Mouse (Mus musculus): ENCODE measurements around the gene Srrm4. TPM values are rescaled to one million over a fixed set of nuclear protein-coding genes. Genes with fewer than 3 reads are reported as not detected.

The Srrm4 gene
- total RNA-seq, 1 experiment: 0.22 TPM

DNA sequence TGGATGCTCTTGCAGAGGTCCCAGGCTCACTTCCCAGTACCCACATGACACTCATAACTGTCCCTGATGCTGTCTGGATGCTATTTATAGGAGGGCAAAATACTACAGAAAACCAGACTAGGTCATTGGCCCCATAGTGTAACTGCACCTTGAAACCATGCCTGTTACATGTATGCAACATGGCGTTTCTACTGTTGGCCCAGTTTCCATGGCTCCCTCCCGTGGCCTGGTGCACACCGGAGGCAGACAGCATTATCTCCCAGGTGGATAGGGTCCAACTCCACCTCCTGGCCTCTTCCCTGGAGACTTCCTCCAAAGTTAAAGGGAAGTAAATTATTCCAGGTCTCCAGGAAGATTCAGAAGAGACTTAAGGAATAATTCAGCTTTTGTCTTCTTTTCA is 27.2 kb downstream of the Srrm4 start:
- in situ Hi-C loops (cut with MboI; ENCODE audit: low sequenced_read_pairs in 2 of 2, unreplicated experiment in 2 of 2): no loop called here
- Histone ChIP-seq H3K9me3 (ENCODE audit: control insufficient read depth, insufficient read depth, low read depth, low read length) (no peaks in the 10 kb centered on the region), H3K36me3 (ENCODE audit: control insufficient read depth, insufficient read depth, low read length, poor library complexity, severe bottlenecking) (no peaks in the 10 kb centered on the region), H3K4me1 (ENCODE audit: control insufficient read depth in 2 of 2, insufficient read depth in 2 of 2, low read length in 2 of 2, poor library complexity in 1 of 2) (peaks cover 2% of the 10 kb centered on the region in 2 experiments; a peak in 1 of 4 replicates), H3K9ac (ENCODE audit: insufficient read depth, low read depth, low read length, poor library complexity, severe bottlenecking) (no peak overlapping the region), H3K27ac (ENCODE audit: insufficient read depth, low read depth, low read length, poor library complexity, severe bottlenecking) (no peak overlapping the region), H3K4me3 (ENCODE audit: insufficient read depth in 1 of 2, low read depth in 1 of 2, low read length in 2 of 2, poor library complexity in 1 of 2, severe bottlenecking in 1 of 2) (no peak overlapping the region)
- TF ChIP-seq MAFK (IDR thresholded peaks at IDR 0.05; ENCODE audit: insufficient read depth, low read depth, low read length): no peak
- no peak for TF ChIP-seq ZNF384 (IDR thresholded peaks at IDR 0.05; ENCODE audit: low read depth, low read length)
- TF ChIP-seq ZC3H11A (IDR thresholded peaks at IDR 0.05; ENCODE audit: borderline replicate concordance, low read depth, low read length): no peak
- TF ChIP-seq HCFC1 (IDR thresholded peaks at IDR 0.05; ENCODE audit: borderline replicate concordance, insufficient read depth, low read length): no peak
- no peak for TF ChIP-seq CHD2 (IDR thresholded peaks at IDR 0.05; ENCODE audit: low read depth, low read length)
- DNase-seq (ENCODE audit: low read depth, low spot score): no peak

DNA sequence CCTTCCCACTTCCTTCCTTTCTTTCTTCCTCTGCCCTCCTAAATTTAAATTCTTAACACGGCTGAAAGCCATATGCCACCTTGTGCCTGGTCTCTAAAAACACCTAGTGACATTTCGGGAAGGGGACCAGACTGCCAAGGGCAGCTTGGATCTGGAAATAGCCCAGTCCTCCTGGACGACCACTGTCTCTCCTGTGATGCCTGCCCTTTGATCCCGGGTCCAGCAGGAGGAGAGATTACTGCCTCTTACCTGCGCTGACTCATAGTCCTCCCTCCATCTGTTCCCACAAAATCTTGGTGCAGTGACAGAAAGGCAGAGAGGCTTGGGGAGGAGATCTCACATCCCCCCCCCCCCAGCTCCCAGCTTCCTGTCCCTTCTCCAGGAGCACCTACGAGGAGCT is 27.9 kb downstream of the Srrm4 start:
- in situ Hi-C loops (cut with MboI; ENCODE audit: low sequenced_read_pairs in 2 of 2, unreplicated experiment in 2 of 2): no loop called here
- peaks cover under 1 to 2% of the 10 kb centered on the region in 2 experiments; a peak in 1 of 4 replicates for H3K4me1 ChIP-seq (ENCODE audit: control insufficient read depth in 2 of 2, insufficient read depth in 2 of 2, low read length in 2 of 2, poor library complexity in 1 of 2)
- H3K27ac ChIP-seq (ENCODE audit: insufficient read depth, low read depth, low read length, poor library complexity, severe bottlenecking): no peak overlapping the region
- H3K9me3 ChIP-seq (ENCODE audit: control insufficient read depth, insufficient read depth, low read depth, low read length): no peaks in the 10 kb centered on the region
- H3K4me3 ChIP-seq (ENCODE audit: insufficient read depth in 1 of 2, low read depth in 1 of 2, low read length in 2 of 2, poor library complexity in 1 of 2, severe bottlenecking in 1 of 2): no peak overlapping the region
- no peaks in the 10 kb centered on the region for H3K36me3 ChIP-seq (ENCODE audit: control insufficient read depth, insufficient read depth, low read length, poor library complexity, severe bottlenecking)
- no peak overlapping the region for H3K9ac ChIP-seq (ENCODE audit: insufficient read depth, low read depth, low read length, poor library complexity, severe bottlenecking)
- no peak for DNase-seq (ENCODE audit: low read depth, low spot score)
- TF ChIP-seq ZNF384 (IDR thresholded peaks at IDR 0.05; ENCODE audit: low read depth, low read length) (no peak), MAFK (IDR thresholded peaks at IDR 0.05; ENCODE audit: insufficient read depth, low read depth, low read length) (no peak), HCFC1 (IDR thresholded peaks at IDR 0.05; ENCODE audit: borderline replicate concordance, insufficient read depth, low read length) (no peak), CHD2 (IDR thresholded peaks at IDR 0.05; ENCODE audit: low read depth, low read length) (no peak), ZC3H11A (IDR thresholded peaks at IDR 0.05; ENCODE audit: borderline replicate concordance, low read depth, low read length) (no peak)

DNA sequence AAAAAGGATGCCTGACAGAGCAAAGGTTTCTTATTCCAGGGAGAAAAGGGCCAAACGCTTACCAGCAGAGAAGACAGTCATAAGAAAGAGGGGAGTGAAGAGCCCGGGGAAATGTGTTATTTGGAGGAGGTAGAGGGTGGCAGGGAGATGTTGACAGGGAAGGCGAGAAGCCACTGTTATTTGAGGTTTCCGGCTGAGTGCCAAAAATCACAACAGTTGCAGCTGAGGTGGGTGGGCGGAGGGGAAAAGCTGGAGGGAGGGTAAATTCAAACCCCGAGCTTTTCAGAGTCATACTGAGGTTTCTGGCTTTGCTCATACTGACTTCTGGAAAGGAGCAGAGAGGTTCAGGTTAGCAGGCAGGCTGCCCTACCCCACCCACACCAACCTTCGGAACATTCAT is 32.5 kb downstream of the Srrm4 start:
- H3K4me3 ChIP-seq (ENCODE audit: insufficient read depth in 1 of 2, low read depth in 1 of 2, low read length in 2 of 2, poor library complexity in 1 of 2, severe bottlenecking in 1 of 2): no peak overlapping the region
- H3K9ac ChIP-seq (ENCODE audit: insufficient read depth, low read depth, low read length, poor library complexity, severe bottlenecking): no peak overlapping the region
- H3K27ac ChIP-seq (ENCODE audit: insufficient read depth, low read depth, low read length, poor library complexity, severe bottlenecking): no peak overlapping the region
- in situ Hi-C loops (cut with MboI; ENCODE audit: low sequenced_read_pairs in 2 of 2, unreplicated experiment in 2 of 2): no loop called here
- no peaks in the 10 kb centered on the region for H3K9me3 ChIP-seq (ENCODE audit: control insufficient read depth, insufficient read depth, low read depth, low read length)
- H3K36me3 ChIP-seq (ENCODE audit: control insufficient read depth, insufficient read depth, low read length, poor library complexity, severe bottlenecking): no peaks in the 10 kb centered on the region
- DNase-seq (ENCODE audit: low read depth, low spot score): no peak
- H3K4me1 ChIP-seq (ENCODE audit: control insufficient read depth in 2 of 2, insufficient read depth in 2 of 2, low read length in 2 of 2, poor library complexity in 1 of 2): no peaks in the 10 kb centered on the region
- TF ChIP-seq ZC3H11A (IDR thresholded peaks at IDR 0.05; ENCODE audit: borderline replicate concordance, low read depth, low read length) (no peak), MAFK (IDR thresholded peaks at IDR 0.05; ENCODE audit: insufficient read depth, low read depth, low read length) (no peak), HCFC1 (IDR thresholded peaks at IDR 0.05; ENCODE audit: borderline replicate concordance, insufficient read depth, low read length) (no peak), ZNF384 (IDR thresholded peaks at IDR 0.05; ENCODE audit: low read depth, low read length) (no peak)

DNA sequence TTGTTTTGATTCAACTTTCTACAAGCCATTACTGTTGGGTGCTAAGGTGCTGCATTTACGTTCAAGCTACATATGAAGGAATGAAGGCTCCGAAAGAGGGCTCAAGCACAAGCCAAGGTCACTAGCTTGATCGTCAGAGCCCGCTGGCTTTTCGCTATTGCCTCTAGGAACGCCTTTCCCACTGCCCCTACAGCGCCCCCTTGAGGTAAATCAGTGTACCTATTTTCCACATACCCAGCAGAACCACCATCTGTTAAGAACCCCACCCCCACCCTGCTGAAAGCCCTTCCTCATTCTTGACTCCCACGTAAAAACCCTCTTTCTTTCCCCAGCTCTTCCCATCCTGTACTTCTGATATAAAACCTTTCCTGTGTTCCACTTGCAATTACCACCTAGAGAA is 35.0 kb downstream of the Srrm4 start:
- TF ChIP-seq ZC3H11A (IDR thresholded peaks at IDR 0.05; ENCODE audit: borderline replicate concordance, low read depth, low read length): 0 out of 2 replicates have a peak, but pooled peaks have one; percentile 8
- no peak; the same call in 1 of the 2 replicates for TF ChIP-seq CHD2 (IDR thresholded peaks at IDR 0.05; ENCODE audit: low read depth, low read length)
- H3K27ac ChIP-seq (ENCODE audit: insufficient read depth, low read depth, low read length, poor library complexity, severe bottlenecking): no peak overlapping the region
- H3K4me3 ChIP-seq (ENCODE audit: insufficient read depth in 1 of 2, low read depth in 1 of 2, low read length in 2 of 2, poor library complexity in 1 of 2, severe bottlenecking in 1 of 2): no peak overlapping the region
- in situ Hi-C loops (cut with MboI; ENCODE audit: low sequenced_read_pairs in 2 of 2, unreplicated experiment in 2 of 2): no loop called here
- H3K36me3 ChIP-seq (ENCODE audit: control insufficient read depth, insufficient read depth, low read length, poor library complexity, severe bottlenecking): no peaks in the 10 kb centered on the region
- H3K4me1 ChIP-seq (ENCODE audit: control insufficient read depth in 2 of 2, insufficient read depth in 2 of 2, low read length in 2 of 2, poor library complexity in 1 of 2): no peaks in the 10 kb centered on the region
- no peak overlapping the region for H3K9ac ChIP-seq (ENCODE audit: insufficient read depth, low read depth, low read length, poor library complexity, severe bottlenecking)
- H3K9me3 ChIP-seq (ENCODE audit: control insufficient read depth, insufficient read depth, low read depth, low read length): no peaks in the 10 kb centered on the region
- DNase-seq (ENCODE audit: low read depth, low spot score): peak; percentile 58

DNA sequence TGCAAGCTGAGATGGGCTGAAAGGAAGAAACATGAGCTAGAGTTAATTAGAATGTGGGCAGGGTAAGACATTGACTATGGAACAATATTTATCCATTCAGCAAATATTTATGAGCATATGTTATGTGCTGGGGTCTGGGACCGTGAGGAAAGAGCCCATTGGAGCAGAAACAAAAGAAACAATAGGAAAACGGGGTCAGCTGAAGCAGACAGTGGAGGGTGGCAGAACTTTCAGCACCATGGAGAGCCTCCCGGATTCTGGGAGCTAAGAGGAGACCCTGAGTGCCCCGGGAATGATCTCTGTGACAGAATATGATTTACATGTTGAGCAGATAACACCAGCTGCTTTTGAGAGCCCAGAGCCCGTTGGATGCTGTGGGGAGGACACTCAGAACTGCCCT is 37.7 kb downstream of the Srrm4 start:
- DNase-seq (ENCODE audit: low read depth, low spot score): no peak
- Histone ChIP-seq H3K4me3 (ENCODE audit: insufficient read depth in 1 of 2, low read depth in 1 of 2, low read length in 2 of 2, poor library complexity in 1 of 2, severe bottlenecking in 1 of 2) (no peak overlapping the region), H3K9ac (ENCODE audit: insufficient read depth, low read depth, low read length, poor library complexity, severe bottlenecking) (no peak overlapping the region), H3K36me3 (ENCODE audit: control insufficient read depth, insufficient read depth, low read length, poor library complexity, severe bottlenecking) (no peaks in the 10 kb centered on the region), H3K27ac (ENCODE audit: insufficient read depth, low read depth, low read length, poor library complexity, severe bottlenecking) (no peak overlapping the region), H3K4me1 (ENCODE audit: control insufficient read depth in 2 of 2, insufficient read depth in 2 of 2, low read length in 2 of 2, poor library complexity in 1 of 2) (no peaks in the 10 kb centered on the region), H3K9me3 (ENCODE audit: control insufficient read depth, insufficient read depth, low read depth, low read length) (no peaks in the 10 kb centered on the region)
- no peak for TF ChIP-seq ZC3H11A (IDR thresholded peaks at IDR 0.05; ENCODE audit: borderline replicate concordance, low read depth, low read length)
- TF ChIP-seq HCFC1 (IDR thresholded peaks at IDR 0.05; ENCODE audit: borderline replicate concordance, insufficient read depth, low read length): no peak
- TF ChIP-seq ZNF384 (IDR thresholded peaks at IDR 0.05; ENCODE audit: low read depth, low read length): no peak
- TF ChIP-seq CHD2 (IDR thresholded peaks at IDR 0.05; ENCODE audit: low read depth, low read length): no peak
- no peak for TF ChIP-seq MAFK (IDR thresholded peaks at IDR 0.05; ENCODE audit: insufficient read depth, low read depth, low read length)
- in situ Hi-C loops (cut with MboI; ENCODE audit: low sequenced_read_pairs in 2 of 2, unreplicated experiment in 2 of 2): no loop called here
